Mouse (Mus musculus) embryonic stem cell, embryonic (primary cell): ENCODE measurements around the gene Sppl2c.

Experiments
- CTCF ChIA-PET, 4 experiments: fragments of 300-600 bp in 2 of 4; fragments of 350-600 bp in 2 of 4; sonication (Branson Sonifier 250); formaldehyde crosslinking; loops; one replicate each; lab custom pipeline; 2022; ENCODE audit warnings: inconsistent platforms in 2 of 4; lab: Charles Lee
- POLR2A ChIA-PET, 4 experiments: fragments of 300-600 bp in 2 of 4; fragments of 350-600 bp in 2 of 4; sonication (Branson Sonifier 250); formaldehyde crosslinking; loops; one replicate each; lab custom pipeline; 2022; ENCODE audit warnings: antibody characterized with exemption in 4 of 4, inconsistent platforms in 1 of 4; lab: Charles Lee

The Sppl2c gene

GRCm38 (mm10) chr11:104179804-104180203 lies 6.3 kb upstream of the Sppl2c start:
- ChIA-PET POLR2A (no interaction called here), CTCF (no interaction called here)

GRCm38 (mm10) chr11:104182141-104182540 lies 4.0 kb upstream of the Sppl2c start:
- POLR2A ChIA-PET = interaction anchor here in 1 of 4 experiments (0.6 to 0.7 kb wide), 2 partner anchors 34 to 185 kb away, joined by 3 to 4 read pairs; no protein-coding TSS in a partner anchor
- CTCF ChIA-PET = interaction anchor here in 1 of 4 experiments (0.6 kb wide), 1 partner anchor 19 kb away, joined by 5 read pairs; no protein-coding TSS in a partner anchor

DNA sequence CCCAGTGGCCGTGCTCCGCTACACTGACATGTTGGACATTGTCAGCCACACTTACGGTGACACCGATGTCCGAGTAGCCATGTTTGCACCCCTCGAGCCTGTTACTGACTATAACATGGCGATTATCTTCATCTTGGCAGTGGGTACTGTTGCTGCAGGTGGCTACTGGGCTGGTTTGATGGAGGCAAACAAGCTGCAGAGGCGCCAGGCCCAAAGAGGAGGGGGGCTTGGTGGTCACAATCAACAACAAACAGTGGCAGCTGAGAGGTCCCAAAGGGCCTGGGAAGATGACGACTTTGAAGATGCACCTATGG lies 667 bp downstream of the Sppl2c start:
- CTCF ChIA-PET = interaction anchor here in 3 of 4 experiments (1.2 to 1.4 kb wide), 3 partner anchors 9 to 190 kb away, joined by 4 to 7 read pairs (median 5); no protein-coding TSS in a partner anchor
- POLR2A ChIA-PET = interaction anchor here in 1 of 4 experiments (0.6 kb wide), 1 partner anchor 143 kb away, joined by 3 read pairs; no protein-coding TSS in a partner anchor

GRCm38 (mm10) chr11:104187766-104188165 lies 1.6 kb downstream of the Sppl2c start:
- ChIA-PET CTCF (interaction anchor here in 2 of 4 experiments (0.7 to 1.0 kb wide), 2 partner anchors 191 to 425 kb away, joined by 3 to 4 read pairs; no protein-coding TSS in a partner anchor), POLR2A (no interaction called here)

DNA sequence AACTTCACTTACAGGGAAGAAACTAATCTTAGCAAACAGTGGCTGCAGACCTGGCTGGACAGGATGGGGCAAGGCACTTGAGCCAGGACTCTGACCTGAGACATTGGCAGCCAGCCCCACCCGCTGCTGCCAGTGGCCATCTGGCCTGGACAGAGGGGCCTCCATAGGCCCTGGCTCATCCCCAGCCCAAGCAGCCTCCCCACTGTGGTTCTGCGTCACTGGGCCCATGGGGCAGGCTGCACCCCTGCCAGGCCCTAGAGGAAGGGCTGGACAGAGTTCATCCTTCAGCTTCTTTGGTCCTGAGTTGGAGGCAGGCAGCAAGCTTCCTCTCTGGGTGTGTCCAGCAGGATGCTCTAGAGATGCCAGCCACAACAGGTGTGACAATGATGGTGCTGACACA lies 3.9 kb downstream of the Sppl2c start:
- ChIA-PET POLR2A (no interaction called here), CTCF (interaction anchor here in 2 of 4 experiments (0.5 to 0.6 kb wide), 2 partner anchors 127 to 426 kb away, joined by 3 read pairs; no protein-coding TSS in a partner anchor)

GRCm38 (mm10) chr11:104195382-104195781 lies 9.3 kb downstream of the Sppl2c start:
- CTCF ChIA-PET = interaction anchor here in 3 of 4 experiments (0.5 to 2.1 kb wide), 18 partner anchors 9 to 215 kb away, joined by 3 to 15 read pairs (median 4); partner anchors contain the start of genes Mapt (in 1 of the 3) and Sppl2c (in 1 of the 3)
- POLR2A ChIA-PET = interaction anchor here in 2 of 4 experiments (0.6 to 1.0 kb wide), 2 partner anchors 93 to 400 kb away, joined by 3 to 4 read pairs; no protein-coding TSS in a partner anchor

DNA sequence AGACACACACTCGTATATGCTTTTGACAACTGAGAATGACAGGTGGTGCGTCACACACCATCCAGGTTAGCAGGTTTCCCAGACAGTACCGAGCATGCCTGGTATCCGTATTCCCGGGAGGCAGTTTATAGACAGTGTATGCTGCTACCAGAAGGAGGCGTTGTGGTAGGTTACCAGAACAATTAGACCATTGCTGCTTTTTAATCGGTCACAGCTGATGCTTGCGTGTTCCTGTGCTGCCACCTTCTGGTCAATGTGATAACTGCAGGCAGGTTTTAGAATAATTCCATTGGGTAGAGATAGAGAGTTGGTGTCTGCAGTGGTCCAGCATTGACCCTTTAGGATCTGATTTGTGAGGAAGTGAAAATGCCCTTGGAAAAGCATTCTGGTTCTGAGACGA lies 9.7 kb downstream of the Sppl2c start:
- CTCF ChIA-PET = interaction anchor here in 3 of 4 experiments (0.5 to 2.1 kb wide), 19 partner anchors 10 to 216 kb away, joined by 3 to 15 read pairs (median 4); partner anchors contain the start of genes Mapt (in 1 of the 3) and Sppl2c (in 1 of the 3)
- POLR2A ChIA-PET = interaction anchor here in 1 of 4 experiments (1.0 kb wide), 1 partner anchor 93 kb away, joined by 4 read pairs; no protein-coding TSS in a partner anchor

GRCm38 (mm10) chr11:104197861-104198260 lies 11.7 kb downstream of the Sppl2c start:
- POLR2A ChIA-PET = interaction anchor here in 3 of 4 experiments (0.5 to 1.9 kb wide), 4 partner anchors 33 to 210 kb away, joined by 3 to 7 read pairs (median 3); no protein-coding TSS in a partner anchor
- CTCF ChIA-PET = interaction anchor here in 2 of 4 experiments (0.5 to 3.1 kb wide), 5 partner anchors 80 to 436 kb away, joined by 3 to 12 read pairs (median 5); no protein-coding TSS in a partner anchor

DNA sequence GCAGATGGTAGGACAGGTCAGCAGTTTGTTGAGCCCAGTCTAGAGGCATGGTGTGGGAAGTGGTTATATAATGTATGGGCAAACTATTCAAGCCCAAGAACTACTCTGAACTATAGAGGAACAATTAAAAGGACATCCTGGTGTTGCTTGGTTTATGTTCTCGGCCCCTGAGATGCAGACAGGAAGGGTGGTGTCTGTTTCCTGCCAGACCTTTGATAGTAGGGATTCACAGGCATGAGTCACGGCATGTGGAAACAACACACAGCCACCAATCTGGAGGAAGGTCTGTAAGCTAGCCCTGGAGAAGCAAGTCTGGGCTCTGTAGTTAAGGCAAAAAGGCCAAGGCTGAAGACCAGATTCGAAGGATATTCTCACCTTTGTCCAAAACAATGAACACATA lies 17.1 kb downstream of the Sppl2c start:
- CTCF ChIA-PET = no interaction called here
- POLR2A ChIA-PET = interaction anchor here in 1 of 4 experiments (0.6 to 0.9 kb wide), 2 partner anchors 83 to 134 kb away, joined by 3 to 4 read pairs; no protein-coding TSS in a partner anchor

DNA sequence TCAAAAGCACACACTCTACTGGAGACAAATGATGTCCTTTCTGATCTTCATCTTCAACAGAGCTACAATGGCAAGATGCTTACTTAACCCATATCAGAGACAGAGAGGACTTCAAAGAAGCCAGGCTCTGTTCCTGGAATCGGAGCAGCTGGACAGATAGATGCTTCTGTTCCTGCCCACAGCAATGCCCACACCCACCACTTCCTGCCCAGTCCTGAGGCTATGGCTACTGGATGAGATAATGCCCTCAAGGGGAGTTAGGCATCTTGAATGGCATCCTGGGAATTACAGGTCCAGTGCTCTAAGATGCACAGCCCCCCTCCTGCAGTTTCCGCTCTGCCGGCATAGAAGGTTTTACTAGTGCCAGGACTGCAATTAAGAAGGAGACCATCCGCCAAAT lies 20.4 kb downstream of the Sppl2c start:
- ChIA-PET CTCF (no interaction called here), POLR2A (interaction anchor here in 1 of 4 experiments (1.5 kb wide), 1 partner anchor 83 kb away, joined by 5 read pairs; no protein-coding TSS in a partner anchor)

- CTCF ChIA-PET = no interaction called here
- POLR2A ChIA-PET = interaction anchor here in 2 of 4 experiments (0.6 to 1.2 kb wide), 3 partner anchors 13 to 152 kb away, joined by 3 to 4 read pairs (median 3); no protein-coding TSS in a partner anchor
These were observed 22.9 kb downstream of the Sppl2c start for GRCm38 (mm10) chr11:104209041-104209440.

DNA sequence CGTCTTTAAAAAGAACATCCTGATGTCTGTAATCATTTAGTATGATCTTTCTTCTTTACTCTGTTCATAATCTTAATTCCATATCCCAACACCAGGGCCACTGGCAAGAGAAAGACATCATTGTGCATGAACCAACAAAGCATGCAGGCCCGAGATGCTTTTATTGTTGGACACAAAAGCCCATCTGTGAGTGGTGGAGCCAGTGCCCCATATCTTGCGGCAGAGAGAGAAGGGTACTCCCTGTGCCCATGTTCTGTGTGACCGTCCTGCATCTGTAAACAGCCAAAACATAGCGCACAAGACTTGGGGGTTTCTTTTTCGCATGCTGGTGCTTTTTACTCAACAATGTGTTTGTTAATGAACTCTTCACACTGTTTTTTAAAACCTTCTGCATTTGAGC lies 25.1 kb downstream of the Sppl2c start:
- POLR2A ChIA-PET = no interaction called here
- CTCF ChIA-PET = interaction anchor here in 1 of 4 experiments (0.7 kb wide), 1 partner anchor 572 kb away, joined by 3 read pairs; no protein-coding TSS in a partner anchor

GRCm38 (mm10) chr11:104214128-104214527 lies 28.0 kb downstream of the Sppl2c start:
- ChIA-PET CTCF (interaction anchor here in 1 of 4 experiments (0.6 kb wide), 1 partner anchor 204 kb away, joined by 3 read pairs; no protein-coding TSS in a partner anchor), POLR2A (interaction anchor here in 2 of 4 experiments (0.9 to 1.5 kb wide), 3 partner anchors 9 to 75 kb away, joined by 3 to 9 read pairs (median 3); no protein-coding TSS in a partner anchor)

DNA sequence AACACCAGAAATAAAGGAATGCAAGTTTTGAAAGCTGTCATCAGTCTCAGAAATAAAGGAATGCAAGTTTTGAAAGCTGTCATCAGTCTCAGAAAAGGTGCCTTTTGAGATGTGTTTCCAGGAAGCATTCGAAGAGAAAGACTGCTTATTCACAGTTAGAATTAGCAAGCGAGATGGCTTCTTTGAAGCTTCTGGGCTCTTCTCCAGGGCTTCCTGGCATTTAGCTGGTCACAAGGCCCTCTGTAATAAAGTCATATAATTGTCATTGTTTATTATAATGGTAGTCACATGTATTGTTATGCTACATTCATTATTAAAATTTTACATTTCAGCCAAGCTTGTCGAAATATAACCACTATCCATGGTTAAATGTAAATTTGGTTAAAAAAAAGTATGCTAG lies 31.9 kb downstream of the Sppl2c start:
- ChIA-PET POLR2A (interaction anchor here in 2 of 4 experiments (0.6 to 2.8 kb wide), 6 partner anchors 10 to 961 kb away, joined by 3 to 10 read pairs (median 3); no protein-coding TSS in a partner anchor), CTCF (interaction anchor here in 1 of 4 experiments (0.6 to 0.9 kb wide), 3 partner anchors 47 to 231 kb away, joined by 3 to 4 read pairs (median 3); no protein-coding TSS in a partner anchor)

GRCm38 (mm10) chr11:104220291-104220690 lies 34.2 kb downstream of the Sppl2c start:
- ChIA-PET CTCF (interaction anchor here in 1 of 4 experiments (1.9 kb wide), 1 partner anchor 11 kb away, joined by 7 read pairs; the partner anchor contains the start of gene Mapt), POLR2A (interaction anchor here in 2 of 4 experiments (1.0 to 3.1 kb wide), 3 partner anchors 11 to 75 kb away, joined by 3 to 18 read pairs (median 4); partner anchors contain the start of gene Mapt (in 1 of the 2))

DNA sequence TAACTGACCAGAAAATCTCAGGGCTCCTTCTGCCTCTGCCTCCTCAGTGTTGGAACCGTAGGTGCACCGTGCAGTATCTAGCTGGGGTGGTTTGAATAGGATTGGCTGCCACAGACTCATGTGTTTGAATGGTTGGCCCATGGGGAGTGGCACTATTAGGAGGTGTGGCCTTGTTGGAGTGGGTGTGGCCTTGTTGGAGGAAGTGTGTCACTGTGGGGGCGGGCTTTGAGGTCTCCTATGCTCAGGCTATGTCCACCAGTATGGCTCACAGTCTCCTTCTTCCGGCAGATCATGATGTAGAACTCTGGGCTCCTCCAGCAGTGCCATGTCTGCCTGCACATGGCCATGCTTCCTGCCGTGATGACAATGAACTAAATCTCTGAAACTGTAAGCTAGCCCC lies 35.6 kb downstream of the Sppl2c start:
- CTCF ChIA-PET = interaction anchor here (0.6 to 1.5 kb wide), 7 partner anchors 7 to 1545 kb away, joined by 3 to 6 read pairs (median 3); partner anchors contain the start of gene Mapt (in 1 of the 4)

DNA sequence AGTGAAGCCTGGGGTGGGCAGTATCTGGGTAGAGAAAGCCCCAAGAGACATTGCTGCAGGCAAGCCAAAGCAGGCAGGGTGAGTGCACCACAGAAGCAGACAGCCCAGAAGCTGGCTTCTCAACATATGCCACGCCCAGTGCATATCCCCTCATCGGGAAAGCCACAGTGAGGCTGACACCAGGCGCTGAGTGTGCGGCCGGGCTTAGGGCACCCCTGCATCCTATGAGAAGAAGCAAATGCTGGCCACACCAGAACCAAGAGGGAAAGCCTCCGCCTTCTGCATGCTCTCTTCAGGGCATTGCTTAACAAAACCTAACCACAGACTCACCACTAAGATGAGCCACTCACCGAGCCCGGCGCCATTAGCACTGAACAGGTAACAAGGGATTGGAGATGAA lies 37.2 kb downstream of the Sppl2c start:
- POLR2A ChIA-PET = interaction anchor here in 2 of 4 experiments (0.5 to 2.3 kb wide), 5 partner anchors 9 to 72 kb away, joined by 3 to 11 read pairs (median 4); no protein-coding TSS in a partner anchor
- CTCF ChIA-PET = interaction anchor here in 1 of 4 experiments (1.5 kb wide), 1 partner anchor 236 kb away, joined by 3 read pairs; no protein-coding TSS in a partner anchor

More for the DNA sequence above, 35.6 kb downstream of the Sppl2c start:
- POLR2A ChIA-PET = interaction anchor here in 3 of 4 experiments (0.6 to 3.1 kb wide), 13 partner anchors 9 to 1914 kb away, joined by 3 to 18 read pairs (median 4); partner anchors contain the start of gene Mapt (in 2 of the 3)

- POLR2A ChIA-PET = interaction anchor here in 2 of 4 experiments (0.6 to 8.1 kb wide), 8 partner anchors 8 to 312 kb away, joined by 3 to 103 read pairs (median 12); partner anchors contain the start of gene Nsf (in 1 of the 2)
- CTCF ChIA-PET = interaction anchor here in 2 of 4 experiments (0.6 to 1.8 kb wide), 2 partner anchors 8 to 60 kb away, joined by 3 to 4 read pairs; no protein-coding TSS in a partner anchor
These were observed 43.3 kb downstream of the Sppl2c start for GRCm38 (mm10) chr11:104229391-104229790.
